Mouse (Mus musculus) cerebellum, adult 11 months (tissue): ENCODE measurements at regions not wholly inside any gene's neighbourhood (a gene's known extent, or its start where the extent isn't known, plus 50 kb on each side); places are given as distances from the start of the nearest gene placed in this dataset.

Source experiments
- DNase-seq: peaks from one replicate; pipeline ENCODE4 v3.0.0; 2022

DNA sequence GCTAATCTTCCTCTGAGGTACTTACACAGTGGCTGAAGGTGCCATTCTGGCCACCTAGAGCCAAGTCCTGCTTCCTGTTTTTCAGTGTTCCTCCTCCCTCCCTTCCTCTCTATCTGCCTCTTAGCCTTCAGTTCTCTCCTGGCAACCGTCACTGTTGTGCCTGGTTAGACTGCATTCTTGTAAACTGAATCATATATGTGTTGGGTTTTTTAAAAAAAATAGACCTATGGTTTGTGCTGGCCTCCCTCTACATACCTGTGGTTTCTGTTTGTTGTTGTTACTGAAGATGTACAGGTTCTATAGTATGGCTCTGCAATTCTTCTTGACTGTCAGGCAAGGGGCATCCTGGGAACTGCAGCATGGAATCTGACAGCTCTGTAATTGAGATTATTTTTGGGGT is 112.5 kb upstream of the Lhx5 start:
- DNase-seq: no peak

GRCm38 (mm10) chr5:120322031-120322731 is 109.3 kb upstream of the Lhx5 start:
- DNase-seq: no peak

DNA sequence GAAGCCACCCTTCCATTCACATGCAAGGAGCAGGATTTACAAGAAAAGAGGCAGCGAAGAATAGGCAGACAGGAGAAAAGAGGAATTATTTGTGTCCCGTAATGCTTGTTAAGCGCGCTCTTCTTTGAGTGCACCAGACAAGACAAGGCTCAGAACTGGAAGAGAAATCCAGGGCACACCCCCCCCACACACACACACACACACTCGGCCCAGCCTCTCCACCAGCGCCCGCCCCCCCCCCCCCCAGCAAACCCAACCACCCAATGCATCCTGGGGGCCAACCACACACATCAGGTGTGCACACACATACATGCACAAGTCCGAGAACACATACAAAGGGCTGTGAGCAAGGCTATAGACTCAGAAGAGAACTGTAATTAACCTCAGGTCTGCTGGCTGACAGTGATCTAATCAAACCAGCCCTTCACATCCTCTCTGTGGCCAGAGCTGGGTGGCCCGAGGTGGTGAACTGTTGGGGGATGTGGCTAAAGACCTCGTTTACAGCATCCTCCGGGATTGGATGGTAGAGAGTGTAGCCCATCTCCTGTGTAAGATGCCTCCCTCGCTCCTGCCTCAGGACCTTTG is 108.7 kb upstream of the Lhx5 start:
- no peak for DNase-seq

DNA sequence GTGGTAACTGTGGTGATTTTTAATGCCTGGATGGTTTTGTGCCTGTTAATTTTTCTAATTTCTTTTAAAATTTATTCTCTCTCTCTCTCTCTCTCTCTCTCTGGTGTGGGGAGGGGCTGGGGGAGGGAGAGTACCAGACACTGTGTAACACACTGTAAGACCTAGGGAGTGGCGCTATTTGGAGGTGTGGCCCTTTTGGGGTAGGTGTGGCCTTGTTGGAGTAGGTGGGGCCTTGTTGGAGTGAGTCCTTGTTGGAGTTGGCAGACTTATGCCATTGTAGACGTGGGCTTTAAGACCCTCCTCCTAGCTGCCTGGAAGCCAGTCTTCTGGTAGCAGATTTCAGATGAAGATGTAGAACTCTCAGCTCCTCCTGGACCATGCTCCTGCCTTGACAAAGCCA is 107.4 kb upstream of the Lhx5 start:
- DNase-seq: no peak

DNA sequence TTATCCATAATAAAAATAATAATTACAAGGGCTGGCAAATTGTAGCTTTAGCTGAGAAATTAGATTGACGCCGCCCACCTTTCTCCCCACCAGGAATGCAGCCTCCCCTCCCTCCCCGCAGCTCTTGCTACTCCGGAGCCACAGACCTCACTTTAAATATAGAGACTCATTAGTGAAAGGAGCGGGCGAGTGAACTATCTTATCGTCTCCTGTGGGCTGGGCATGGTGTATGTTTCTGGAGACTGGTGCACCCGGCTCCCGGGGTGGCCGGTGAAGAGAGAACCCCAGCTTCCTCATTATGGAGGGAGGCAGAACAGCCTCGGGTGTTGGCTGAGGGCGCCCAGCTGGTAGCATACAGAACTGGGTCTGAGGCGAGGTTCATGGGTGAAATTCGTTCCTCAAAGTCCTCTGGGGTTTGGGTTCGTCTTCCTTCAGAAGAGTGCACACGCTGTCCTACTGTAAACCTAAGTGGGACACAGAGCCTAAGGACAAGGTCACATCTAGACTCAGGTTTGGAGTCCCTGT is 106.1 kb upstream of the Lhx5 start:
- no peak for DNase-seq

- DNase-seq: no peak
Observed at GRCm38 (mm10) chr5:120332030-120332429, 99.5 kb upstream of the Lhx5 start.

- DNase-seq: peak; percentile 29
Observed at GRCm38 (mm10) chr5:120339162-120339561, 92.3 kb upstream of the Lhx5 start.

DNA sequence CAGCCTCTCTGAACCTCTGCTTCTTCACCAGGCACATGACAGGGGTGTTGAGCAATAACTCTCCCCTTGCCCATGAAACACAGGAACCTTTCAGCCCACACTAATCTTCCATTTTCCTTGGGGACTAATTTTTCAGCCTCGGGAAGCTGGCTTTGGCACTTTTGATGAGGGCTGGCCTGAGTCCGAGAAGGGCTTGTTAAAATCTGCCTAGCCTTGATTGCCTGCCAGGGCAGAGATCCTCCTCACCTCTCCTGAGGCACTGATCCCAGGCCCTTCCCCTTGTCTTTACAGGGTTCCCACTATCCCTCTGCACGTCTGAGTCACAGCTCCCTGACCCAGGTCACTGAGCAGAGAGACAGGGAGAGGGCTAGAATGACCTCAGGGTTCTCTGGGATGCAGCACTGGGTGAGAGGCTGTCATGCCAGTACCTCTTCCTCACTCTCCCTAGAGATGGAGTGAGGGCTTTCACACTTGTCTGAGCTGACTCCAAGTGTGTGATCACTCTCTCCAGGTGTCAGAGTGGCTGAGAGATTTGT is 90.7 kb upstream of the Lhx5 start:
- DNase-seq: peak; percentile 28

GRCm38 (mm10) chr5:120350461-120350860 is 81.0 kb upstream of the Lhx5 start:
- no peak for DNase-seq

- DNase-seq: no peak
Observed at GRCm38 (mm10) chr5:120351827-120352226, 79.7 kb upstream of the Lhx5 start.

GRCm38 (mm10) chr5:120353657-120354056 is 77.8 kb upstream of the Lhx5 start:
- no peak for DNase-seq

GRCm38 (mm10) chr5:120356950-120357349 is 74.5 kb upstream of the Lhx5 start:
- DNase-seq: no peak

GRCm38 (mm10) chr5:120358084-120358690 is 73.3 kb upstream of the Lhx5 start:
- no peak for DNase-seq

DNA sequence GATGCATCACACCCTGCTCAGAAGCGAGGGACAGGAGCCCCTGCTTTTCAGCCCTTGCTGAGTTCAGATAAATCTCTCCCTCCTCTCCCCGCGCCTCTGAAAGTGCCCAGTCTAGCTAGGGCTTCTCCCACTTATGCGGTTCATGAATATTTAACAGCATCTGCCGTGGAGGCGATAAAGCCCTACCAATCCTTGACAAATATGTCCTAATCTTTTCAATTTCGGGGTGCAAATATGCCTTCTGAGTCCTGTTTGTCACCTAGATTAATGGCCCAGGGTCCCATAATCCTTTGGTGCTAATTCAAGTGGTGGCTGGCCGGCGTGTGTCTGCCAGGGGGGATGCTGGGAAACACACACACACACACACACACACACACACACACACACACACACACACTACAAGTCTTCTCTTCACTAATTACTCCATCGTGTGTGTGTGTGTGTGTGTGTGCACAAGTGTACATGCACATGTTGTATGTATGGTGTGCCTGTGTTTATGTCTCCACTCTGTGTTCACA is 65.5 kb upstream of the Lhx5 start:
- no peak for DNase-seq

DNA sequence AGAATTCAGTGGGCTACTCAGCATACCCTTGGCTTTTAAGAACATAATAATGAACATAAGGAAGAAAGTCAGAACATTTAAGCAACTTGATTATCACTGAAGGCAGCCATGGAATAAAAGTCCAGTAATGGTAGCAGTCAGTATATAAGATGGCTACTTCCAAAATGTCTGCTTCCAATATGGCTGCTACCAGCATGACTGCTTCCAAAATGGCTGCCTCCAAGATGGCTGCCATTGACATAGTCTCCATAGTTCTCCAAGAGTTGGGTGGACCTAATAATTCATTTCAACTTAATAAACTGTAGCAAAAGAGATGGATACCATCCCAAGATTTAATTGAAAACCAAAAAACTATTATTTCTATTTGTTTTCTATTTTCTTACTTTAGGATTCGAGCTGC is 62.7 kb upstream of the Lhx5 start:
- DNase-seq: no peak

DNA sequence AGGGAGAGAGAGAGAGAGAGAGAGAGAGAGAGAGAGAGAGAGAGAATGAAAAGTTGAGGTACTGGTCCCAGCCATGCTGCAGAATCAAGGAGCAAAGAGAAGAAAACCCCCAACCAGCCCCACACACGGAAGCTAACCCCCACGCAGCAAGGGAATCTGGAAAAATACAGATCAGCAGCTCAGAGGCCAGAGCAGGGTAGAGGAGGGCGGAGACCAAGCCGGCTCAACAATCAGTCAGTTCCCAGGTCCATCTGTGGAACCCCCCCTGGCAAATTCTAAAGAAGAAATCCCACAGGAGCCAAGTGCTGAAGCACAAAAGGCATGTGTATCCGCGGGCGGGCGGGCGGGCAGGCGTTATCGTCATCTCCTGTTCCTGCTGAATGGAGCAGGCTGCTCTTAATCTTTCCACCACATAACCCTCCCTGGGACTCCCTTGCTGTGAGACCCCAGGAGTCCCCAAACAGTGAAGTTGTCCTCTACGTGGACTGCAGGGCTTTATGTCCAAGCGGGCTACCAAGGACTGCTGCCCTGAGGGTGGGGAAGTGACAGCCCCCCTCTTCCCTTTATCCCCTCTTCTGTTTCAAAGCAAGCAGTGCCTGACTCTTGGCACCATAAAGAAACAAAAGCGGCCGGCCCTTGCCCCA is 60.2 kb upstream of the Lhx5 start:
- no peak for DNase-seq

GRCm38 (mm10) chr5:120373426-120373825 is 58.1 kb upstream of the Lhx5 start:
- DNase-seq: no peak
